Mouse (Mus musculus) small intestine, adult 2 months (tissue): ENCODE measurements around the gene Zfp426. TPM values are rescaled to one million over a fixed set of nuclear protein-coding genes. Genes with fewer than 3 reads are reported as not detected.

Source experiments
- H3K27ac ChIP-seq: fragments of 200-500 bp; 2 replicates; pipeline ENCODE4 v1.5.1; 2012; ENCODE audit warnings: low read depth, low read length, control low read depth, inconsistent platforms; ENCODE audit not compliant: insufficient read depth
- H3K27me3 ChIP-seq: fragments of 200-500 bp; 2 replicates; pipeline ENCODE4 v1.6.1; 2012; ENCODE audit warnings: mild to moderate bottlenecking, moderate library complexity, low read length, inconsistent platforms; ENCODE audit not compliant: control insufficient read depth, insufficient read depth
- H3K36me3 ChIP-seq: fragments of 200-500 bp; 2 replicates; pipeline ENCODE4 v1.6.1; 2012; ENCODE audit warnings: mild to moderate bottlenecking, low read length, control low read depth, inconsistent platforms; ENCODE audit not compliant: control insufficient read depth, insufficient read depth
- H3K4me1 ChIP-seq: fragments of 200-500 bp; 2 replicates; pipeline ENCODE4 v1.6.1; 2012; ENCODE audit warnings: low read length, inconsistent platforms, mixed read lengths; ENCODE audit not compliant: control insufficient read depth, insufficient read depth, insufficient read length
- H3K4me3 ChIP-seq: fragments of 200-500 bp; 2 replicates; pipeline ENCODE4 v1.5.1; 2012; ENCODE audit warnings: low read depth, mild to moderate bottlenecking, control low read depth, inconsistent platforms, low read length, moderate library complexity
- CTCF ChIP-seq: fragments of 200-500 bp; IDR thresholded peaks from 2 replicates; pipeline ENCODE4 v1.5.1; 2012; ENCODE audit warnings: low read depth, mild to moderate bottlenecking, control low read depth, inconsistent platforms, low read length, moderate library complexity, mixed read lengths; ENCODE audit not compliant: insufficient replicate concordance, insufficient read length; ENCODE audit errors: extremely low read depth
- POLR2A ChIP-seq: fragments of 200-500 bp; IDR thresholded peaks from 2 replicates; pipeline ENCODE4 v1.6.1; 2012; ENCODE audit warnings: low read depth, mild to moderate bottlenecking, control low read depth, inconsistent platforms, low read length, moderate library complexity
- WGBS: fragments of 180-500 bp; shearing (Covaris S2); methylation state at CpG from one replicate; pipeline ENCODE4 v1.1.7; 2018; 5-methylcytosine and 5-hydroxymethylcytosine counted together
- polyA plus RNA-seq: library from polyadenylated mRNA; depleted of rRNA; stranded (reverse); fragments of >200 nt; gene quantifications from 2 replicates; pipeline ENCODE4 v1.2.3, GENCODE M21; 2012; rRNA removed

Zfp426 gene
- polyA plus RNA-seq, 1 experiment = 2.3 TPM

DNA sequence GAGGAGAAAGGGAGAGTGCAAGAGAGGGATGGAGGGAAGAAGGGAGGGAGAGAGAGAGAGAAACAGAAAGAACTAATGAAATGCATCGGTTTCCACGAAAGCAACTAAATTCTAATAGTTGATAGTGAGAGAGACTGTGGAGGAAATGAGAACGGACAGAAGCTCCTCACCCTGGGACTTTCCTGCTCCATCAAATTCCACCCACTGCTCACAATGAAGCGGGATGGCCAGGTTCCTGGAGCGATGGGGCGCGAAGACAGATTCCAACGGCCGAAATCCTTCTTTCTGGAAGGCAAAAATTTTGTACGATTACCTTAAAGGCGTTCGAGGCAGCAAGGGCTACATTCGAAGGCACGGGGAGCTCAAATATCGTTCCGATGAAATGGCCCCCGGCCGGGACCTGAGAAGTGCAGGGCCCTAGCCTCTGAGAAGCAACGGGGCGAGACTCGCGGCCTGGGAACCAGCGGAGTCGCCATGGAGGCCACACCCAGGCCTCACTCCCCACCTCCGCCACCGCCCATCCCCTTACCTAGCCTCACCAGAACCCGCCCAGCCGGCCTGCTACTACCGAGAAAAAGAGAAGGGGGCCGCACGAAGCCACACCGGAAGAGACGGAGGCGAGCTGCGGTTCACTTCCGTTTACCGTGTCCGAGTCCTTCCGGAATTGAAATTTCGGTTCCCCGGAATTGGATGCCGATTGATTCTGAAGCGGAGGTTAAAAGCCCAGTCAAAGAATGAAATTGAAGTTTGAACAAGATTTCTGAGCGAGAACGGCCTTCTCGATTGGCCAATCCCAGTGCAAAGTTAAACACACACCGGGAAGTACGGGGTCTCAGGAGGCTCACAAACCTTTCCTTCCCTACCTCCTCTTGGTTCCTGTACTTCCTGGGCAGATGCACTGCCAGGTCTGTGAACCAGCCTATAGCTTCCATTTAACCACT lies 32.9 kb downstream of the Zfp426 start, which contains the start of gene Zfp26:
Gene Zfp26 (minus strand): TSS at position 786 of the 941 bp plus-strand sequence.
- WGBS = under 1% methylated on average over 48 of the region's 48 CpGs
- TF ChIP-seq CTCF (no peak), POLR2A (no peak)

GRCm38 (mm10) chr9:20453647-20454046 lies 38.9 kb downstream of the Zfp426 start:
- Histone ChIP-seq H3K4me1 (no peaks in the 10 kb centered on the region), H3K4me3 (no peak overlapping the region), H3K36me3 (peaks cover 17% of the 10 kb centered on the region), H3K27me3 (no peaks in the 10 kb centered on the region), H3K27ac (no peak overlapping the region)
- TF ChIP-seq CTCF = no peak
- no peak for TF ChIP-seq POLR2A
- WGBS = 77% methylated on average over 4 of the region's 4 CpGs

More for the DNA sequence above, 32.9 kb downstream of the Zfp426 start, which contains the start of gene Zfp26:
- H3K36me3 ChIP-seq = peaks cover 5% of the 10 kb centered on the region
- H3K4me1 ChIP-seq = no peaks in the 10 kb centered on the region
- H3K27ac ChIP-seq = peak within 1 kb of the TSS; percentile 42
- H3K4me3 ChIP-seq = peak within 1 kb of the TSS; percentile 82
- no peaks in the 10 kb centered on the region for H3K27me3 ChIP-seq

DNA sequence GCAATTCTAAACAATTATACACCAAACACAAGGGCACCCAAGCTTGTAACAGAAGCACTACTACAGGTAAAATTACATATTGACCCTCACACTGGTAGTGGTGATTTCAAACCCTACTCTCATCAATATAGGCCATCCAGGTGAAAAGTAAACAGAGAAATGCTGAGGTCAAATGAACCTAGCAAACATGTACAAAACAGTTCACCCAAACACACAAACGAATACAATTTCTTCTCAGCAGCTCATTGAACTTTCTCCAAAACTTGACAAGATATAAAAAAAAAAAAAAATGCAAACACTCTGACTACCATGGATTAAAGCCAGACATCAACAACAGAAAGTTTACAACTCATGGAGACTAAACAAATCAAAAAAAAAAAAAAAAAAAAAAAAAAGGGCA lies 41.1 kb downstream of the Zfp426 start:
- Histone ChIP-seq H3K36me3 (peaks cover 18% of the 10 kb centered on the region), H3K27ac (no peak overlapping the region), H3K4me1 (no peaks in the 10 kb centered on the region), H3K27me3 (no peaks in the 10 kb centered on the region), H3K4me3 (no peak overlapping the region)
- TF ChIP-seq CTCF (no peak), POLR2A (no peak)
- WGBS = 83% methylated on average over 1 of the region's 1 CpGs

GRCm38 (mm10) chr9:20443183-20443783 lies 49.3 kb downstream of the Zfp426 start:
- H3K27me3 ChIP-seq = no peaks in the 10 kb centered on the region
- no peak overlapping the region for H3K4me3 ChIP-seq
- no peaks in the 10 kb centered on the region for H3K4me1 ChIP-seq
- H3K36me3 ChIP-seq = peaks cover 55% of the 10 kb centered on the region
- H3K27ac ChIP-seq = no peak overlapping the region
- WGBS = 90% methylated on average over 4 of the region's 4 CpGs
- no peak for TF ChIP-seq POLR2A
- TF ChIP-seq CTCF = no peak

- WGBS = 85% methylated on average over 3 of the region's 3 CpGs
- H3K27ac ChIP-seq = no peak overlapping the region
- TF ChIP-seq CTCF = no peak
- no peak for TF ChIP-seq POLR2A
These were observed 62.5 kb downstream of the Zfp426 start for GRCm38 (mm10) chr9:20430004-20430403.

More at GRCm38 (mm10) chr9:20430004-20430403, 62.5 kb downstream of the Zfp426 start:
- Histone ChIP-seq H3K4me3 (no peak overlapping the region), H3K4me1 (no peaks in the 10 kb centered on the region), H3K27me3 (no peaks in the 10 kb centered on the region), H3K36me3 (no peaks in the 10 kb centered on the region)

Other genes with a start within 250 kb of the Zfp426 start
- gene Olfr39, start 210.4 kb downstream of the Zfp426 start, polyA plus RNA-seq = not detected in 2 replicates
- gene Olfr873, start 194.2 kb downstream of the Zfp426 start, polyA plus RNA-seq = not detected in 2 replicates
- gene Olfr18, start 156.7 kb downstream of the Zfp426 start, polyA plus RNA-seq = not detected in 2 replicates
- gene Zfp560, start 107.6 kb downstream of the Zfp426 start, polyA plus RNA-seq = 0.10 and 0.75 TPM in 2 replicates
- 0.18 and 0.51 TPM in 2 replicates for gene Zfp26, start 32.6 kb downstream of the Zfp426 start, polyA plus RNA-seq
- gene Zfp266, start 28.7 kb upstream of the Zfp426 start, polyA plus RNA-seq = 0.48 and 0.75 TPM in 2 replicates
- gene Zfp846, start 88.5 kb upstream of the Zfp426 start, polyA plus RNA-seq = 0.81 and 1.0 TPM in 2 replicates
- gene Ubl5, start 150.1 kb upstream of the Zfp426 start, polyA plus RNA-seq = 36.8 and 77.8 TPM in 2 replicates
- 21.0 and 42.5 TPM in 2 replicates for gene Fbxl12, start 152.0 kb upstream of the Zfp426 start, polyA plus RNA-seq
- 8.6 and 13.0 TPM in 2 replicates for gene Pin1, start 159.3 kb upstream of the Zfp426 start, polyA plus RNA-seq